Mouse (Mus musculus) intestine, embryonic 16.5 days (tissue): Measurements from ENCODE around the gene Unk. TPM values are rescaled to one million over a fixed set of nuclear protein-coding genes. Genes with fewer than 3 reads are reported as not detected.
A peak's percentile ranks its signal among the peaks of the same experiment; 100 is the strongest.

Source experiments
- ATAC-seq: fragments of 200-750 bp; cut with Nextera tagmentation; 2 replicates; pipeline ENCODE4 v1.8.0; 2017; ENCODE audit warnings: moderate TSS enrichment, moderate library complexity
- H3K27ac ChIP-seq: fragments of 300-500 bp; sonication (generic); 2 replicates; pipeline ENCODE4 v1.5.1; 2014; ENCODE audit warnings: mild to moderate bottlenecking, low read length
- H3K27me3 ChIP-seq: fragments of 300-500 bp; sonication (generic); replicated peaks from 2 replicates; pipeline ENCODE4 v1.6.1; 2014; ENCODE audit warnings: low read length, control low read depth, mixed read lengths; ENCODE audit not compliant: control insufficient read depth, insufficient read depth
- H3K36me3 ChIP-seq: fragments of 300-500 bp; sonication (generic); 2 replicates; pipeline ENCODE4 v1.6.1; 2014; ENCODE audit warnings: low read length, control low read depth; ENCODE audit not compliant: control insufficient read depth, insufficient read depth
- H3K4me1 ChIP-seq: fragments of 300-500 bp; sonication (generic); 2 replicates; pipeline ENCODE4 v1.6.1; 2014; ENCODE audit warnings: low read length, control low read depth, mixed read lengths; ENCODE audit not compliant: control insufficient read depth, insufficient read depth
- H3K4me2 ChIP-seq: fragments of 300-500 bp; sonication (generic); 2 replicates; pipeline ENCODE4 v1.6.1; 2014; ENCODE audit warnings: low read depth, low read length, control low read depth
- H3K4me3 ChIP-seq: fragments of 300-500 bp; sonication (generic); 2 replicates; pipeline ENCODE4 v1.5.1; 2014; ENCODE audit warnings: mild to moderate bottlenecking, low read length
- H3K9ac ChIP-seq: fragments of 300-500 bp; sonication (generic); 2 replicates; pipeline ENCODE4 v1.6.1; 2014; ENCODE audit warnings: low read depth, low read length
- H3K9me3 ChIP-seq: fragments of 300-500 bp; sonication (generic); 2 replicates; pipeline ENCODE4 v1.6.1; 2016; ENCODE audit warnings: low read length, control low read depth; ENCODE audit not compliant: control insufficient read depth
- WGBS: fragments of 180-500 bp; shearing (Covaris S2); extraction: QIAGEN DNeasy Blood & Tissue Kit; methylation state at CpG from one replicate; pipeline ENCODE4 v1.1.7; 2014; 5-methylcytosine and 5-hydroxymethylcytosine counted together
- polyA plus RNA-seq: library from polyadenylated mRNA; unstranded; fragments of >200 nt; fragmentation: Nextera tagmentation; extraction: Ambion mirVana; gene quantifications from 2 replicates; pipeline ENCODE4 v1.2.1, GENCODE M21; 2015

The Unk gene
- polyA plus RNA-seq, 1 experiment from 2014 or later, result 22.9 TPM

DNA sequence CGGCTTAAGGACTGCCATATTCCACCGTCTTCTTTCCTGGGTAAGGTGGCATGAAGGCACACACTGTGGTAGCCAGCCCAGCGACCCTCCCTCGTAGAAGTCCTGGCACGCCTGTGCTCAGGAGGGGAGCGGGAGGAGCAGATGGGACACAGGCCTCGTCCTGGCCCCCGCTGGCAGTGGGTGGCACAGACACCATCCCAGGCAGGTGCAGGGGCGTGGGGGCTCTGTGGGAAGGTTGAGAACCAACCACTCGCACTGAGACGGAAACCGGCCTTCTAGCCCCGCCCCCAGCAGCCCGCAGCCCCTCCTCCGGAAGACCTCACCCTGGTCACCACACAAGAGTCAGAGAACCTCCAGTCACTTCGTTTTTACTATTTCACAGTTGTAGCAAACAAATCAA is 48.1 kb downstream of the Unk start:
- Histone ChIP-seq H3K27ac (peak overlapping the region; percentile 86), H3K4me2 (peak overlapping the region; percentile 54), H3K27me3 (no peaks in the 10 kb centered on the region), H3K4me3 (peak overlapping the region; percentile 41), H3K9ac (peak overlapping the region; percentile 67), H3K9me3 (no peaks in the 10 kb centered on the region), H3K36me3 (peaks cover 20% of the 10 kb centered on the region), H3K4me1 (peaks cover 20% of the 10 kb centered on the region)
- 8% methylated on average over 16 of the region's 16 CpGs for WGBS
- ATAC-seq, result peak; percentile 45

DNA sequence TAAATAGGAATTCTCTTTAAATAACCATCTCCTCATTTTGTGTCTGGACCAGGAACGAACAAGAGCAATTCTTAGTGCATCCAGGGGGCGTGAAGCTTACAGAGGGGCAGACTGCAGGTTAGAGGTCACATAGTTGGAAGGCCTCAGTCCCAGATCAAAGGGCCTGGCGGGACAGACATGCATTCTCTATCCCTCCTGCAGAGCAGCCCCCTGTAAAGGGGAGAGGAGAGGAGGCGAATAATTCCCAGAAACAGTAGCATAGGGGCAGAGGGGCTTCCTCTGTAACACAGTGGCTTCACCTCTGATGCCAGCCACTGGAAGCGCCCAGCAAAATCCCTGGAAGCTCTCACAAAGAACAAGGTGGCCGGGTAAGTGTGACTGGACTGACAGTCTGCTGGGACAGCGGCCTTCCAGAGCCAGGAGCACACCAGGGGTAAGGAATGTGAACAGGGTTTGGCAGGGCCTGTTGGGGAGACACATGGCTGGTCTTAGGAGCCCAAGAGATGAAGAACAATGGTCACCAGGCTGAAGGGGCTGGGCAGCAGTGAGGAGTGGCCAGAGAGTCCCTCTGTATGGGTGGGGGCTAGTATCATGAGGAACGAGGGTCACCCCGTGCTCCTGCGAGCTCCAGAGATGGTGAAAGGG is 48.7 kb downstream of the Unk start:
- Histone ChIP-seq H3K4me1 (peaks cover 20% of the 10 kb centered on the region), H3K27me3 (no peaks in the 10 kb centered on the region), H3K9me3 (no peaks in the 10 kb centered on the region), H3K4me2 (no peak overlapping the region), H3K36me3 (peaks cover 25% of the 10 kb centered on the region), H3K4me3 (no peak overlapping the region), H3K9ac (peak overlapping the region; percentile 45; the same call in 1 of the 2 replicates), H3K27ac (peak overlapping the region; percentile 46; the same call in 1 of the 2 replicates)
- no peak for ATAC-seq
- 49% methylated on average over 10 of the region's 10 CpGs for WGBS

DNA sequence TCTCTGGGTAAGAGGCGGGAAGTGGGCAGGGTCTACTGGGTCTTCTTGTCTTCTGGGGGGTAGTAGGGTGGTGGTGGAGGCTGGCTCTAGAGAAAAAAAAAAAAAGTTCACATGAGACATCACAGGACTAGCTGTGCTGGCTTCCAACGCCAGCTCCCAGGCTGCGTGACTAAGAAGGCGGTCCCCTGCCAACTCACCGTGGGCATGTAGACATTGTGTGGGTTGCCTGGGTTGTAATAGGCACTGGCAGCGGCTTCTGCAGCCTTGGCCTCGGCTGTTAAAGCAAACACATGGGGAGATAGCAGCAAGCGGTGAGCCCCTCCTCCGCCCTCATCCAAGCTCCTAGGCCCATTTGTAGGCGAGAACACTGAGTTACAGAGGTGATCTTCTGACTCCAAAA is 49.4 kb downstream of the Unk start:
- WGBS, result 66% methylated on average over 10 of the region's 10 CpGs

DNA sequence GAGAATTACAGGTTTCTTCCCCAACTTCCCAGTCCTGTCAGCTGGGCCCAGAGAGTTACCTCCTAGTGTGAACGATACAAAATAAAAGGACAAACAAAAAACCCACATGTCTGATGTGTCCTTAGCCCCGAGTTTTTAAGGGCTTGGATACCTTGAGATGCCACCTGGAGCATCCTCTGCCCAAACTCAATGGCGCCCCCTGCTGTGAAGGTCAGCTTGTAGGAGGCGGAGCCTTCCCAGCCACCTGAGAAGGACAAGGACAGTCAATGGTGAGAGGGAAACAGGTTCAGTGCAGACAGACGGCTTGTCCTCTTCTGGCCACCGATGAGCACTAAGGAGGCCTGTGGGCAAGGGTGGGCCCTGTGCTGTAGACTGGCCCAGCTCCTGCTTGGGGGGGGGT is 51.0 kb downstream of the Unk start:
- no peak overlapping the region for H3K27ac ChIP-seq
- WGBS, result 62% methylated on average over 6 of the region's 6 CpGs
- H3K9ac ChIP-seq, result no peak overlapping the region
- H3K36me3 ChIP-seq, result peaks cover 26% of the 10 kb centered on the region
- no peaks in the 10 kb centered on the region for H3K27me3 ChIP-seq
- no peak for ATAC-seq
- peaks cover 32% of the 10 kb centered on the region for H3K4me1 ChIP-seq
- H3K9me3 ChIP-seq, result no peaks in the 10 kb centered on the region
- no peak overlapping the region for H3K4me3 ChIP-seq
- no peak overlapping the region for H3K4me2 ChIP-seq

More for the DNA sequence above, 49.4 kb downstream of the Unk start:
- H3K27ac ChIP-seq, result no peak overlapping the region; the same call in 1 of the 2 replicates
- ATAC-seq, result no peak
- H3K27me3 ChIP-seq, result no peaks in the 10 kb centered on the region
- H3K4me1 ChIP-seq, result peaks cover 20% of the 10 kb centered on the region
- H3K4me3 ChIP-seq, result no peak overlapping the region
- peaks cover 26% of the 10 kb centered on the region for H3K36me3 ChIP-seq
- H3K4me2 ChIP-seq, result no peak overlapping the region
- H3K9me3 ChIP-seq, result no peaks in the 10 kb centered on the region
- H3K9ac ChIP-seq, result 0 out of 2 replicates have a peak overlapping the region, but pooled peaks have one; percentile 45

DNA sequence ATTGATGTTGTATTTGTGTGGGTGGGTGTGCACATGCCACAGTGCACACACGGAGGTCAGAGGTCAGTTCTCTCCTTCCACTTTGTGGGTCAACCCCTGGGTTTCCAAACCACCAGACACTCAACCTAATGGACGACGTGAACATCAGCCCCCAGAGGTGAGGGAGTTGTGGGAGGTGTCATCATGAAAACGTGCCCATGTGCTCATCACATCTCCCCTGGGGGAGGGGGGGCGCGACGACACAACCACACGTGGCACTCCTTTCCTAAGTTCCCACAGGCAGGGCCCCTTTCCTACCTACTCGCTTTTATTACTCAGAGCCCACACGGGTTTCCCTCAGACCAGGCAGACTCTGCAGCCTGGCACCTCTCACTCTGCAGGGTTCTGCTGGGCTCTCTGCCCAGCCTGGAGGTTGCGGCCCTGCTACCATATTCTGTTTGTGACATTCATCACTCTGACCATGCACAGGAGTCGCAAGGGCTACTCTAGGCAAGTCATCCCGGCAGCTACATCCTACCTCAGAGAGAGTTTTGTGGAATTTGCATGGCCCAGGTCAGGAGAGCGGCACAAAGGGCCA is 53.1 kb downstream of the Unk start:
- Histone ChIP-seq H3K4me3 (no peak overlapping the region), H3K27ac (no peak overlapping the region), H3K9ac (no peak overlapping the region), H3K4me2 (no peak overlapping the region), H3K36me3 (peaks cover 26% of the 10 kb centered on the region), H3K4me1 (peaks cover 30% of the 10 kb centered on the region), H3K9me3 (no peaks in the 10 kb centered on the region), H3K27me3 (no peaks in the 10 kb centered on the region)
- WGBS, result 88% methylated on average over 14 of the region's 14 CpGs
- ATAC-seq, result no peak

DNA sequence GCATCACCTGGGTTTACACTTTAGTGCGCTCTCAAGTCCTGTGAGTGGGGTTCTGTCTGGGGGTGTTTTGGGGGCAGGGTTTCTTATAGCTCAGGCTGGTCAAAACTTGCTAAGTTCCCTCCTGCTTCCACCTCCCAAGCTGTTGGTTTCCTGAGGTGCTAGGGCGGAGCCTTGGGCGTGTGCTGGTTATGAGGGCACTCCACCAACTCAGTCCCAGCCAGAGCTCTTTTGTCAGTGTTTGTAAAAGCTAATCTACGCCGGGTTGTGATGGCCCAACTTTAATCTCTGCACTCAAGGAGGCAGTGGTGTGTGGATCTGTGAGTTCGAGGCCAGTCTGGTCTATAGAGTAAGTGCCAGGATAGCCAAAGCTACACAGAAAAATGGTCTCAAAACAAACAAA is 54.0 kb downstream of the Unk start:
- H3K27ac ChIP-seq, result no peak overlapping the region

DNA sequence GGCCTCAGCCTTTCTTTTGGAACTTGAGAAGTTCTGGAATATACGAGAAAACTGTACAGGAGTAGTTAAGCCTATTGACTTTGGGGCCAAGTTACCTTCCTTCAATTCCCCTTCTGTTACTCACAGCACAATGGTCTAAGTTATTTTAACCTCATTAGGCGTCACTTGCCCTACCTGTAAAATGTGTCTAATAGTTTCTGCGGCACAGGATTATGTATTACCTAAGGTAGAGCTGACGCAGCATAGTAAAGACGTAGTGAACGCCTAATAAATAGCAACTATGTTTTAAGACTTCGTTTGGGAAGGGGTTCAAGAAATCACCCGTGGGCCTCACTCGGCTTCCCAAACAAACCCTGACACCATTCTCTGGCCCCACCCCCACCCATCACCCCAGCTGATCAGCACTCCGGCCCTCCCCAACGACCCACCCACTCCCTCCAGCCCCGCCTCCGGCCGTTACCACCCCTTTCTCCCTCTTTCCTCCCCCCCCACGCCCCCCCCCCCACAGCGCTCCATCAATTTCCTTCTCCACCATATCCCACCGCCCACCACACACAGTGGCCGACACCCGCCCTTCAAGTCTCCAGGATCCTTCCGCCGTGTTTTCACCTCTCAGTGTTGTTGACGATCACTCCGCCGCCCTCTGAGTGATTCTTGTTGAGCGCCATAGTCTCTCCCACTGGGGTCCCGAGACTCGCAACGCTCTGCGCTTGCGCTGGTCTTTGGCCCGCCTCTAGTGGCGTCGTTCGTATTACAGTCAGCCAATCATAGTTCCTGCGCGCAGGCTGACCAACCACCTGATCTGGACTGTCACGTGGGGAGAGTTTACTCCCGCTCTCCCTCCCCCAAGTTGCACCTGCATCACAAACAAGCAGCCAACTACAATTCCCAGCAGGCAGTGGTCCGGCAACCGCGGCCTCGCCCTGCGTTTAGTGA is 56.4 kb downstream of the Unk start, which contains the start of gene Wbp2:
TSS of gene Wbp2 (minus strand) at position 738 of the 936 bp plus-strand sequence.
- WGBS, result 3% methylated on average over 41 of the region's 43 CpGs
- no peaks in the 10 kb centered on the region for H3K27me3 ChIP-seq
- H3K9ac ChIP-seq, result peak within 1 kb of the TSS; percentile 67
- H3K4me1 ChIP-seq, result peaks cover 17% of the 10 kb centered on the region
- H3K9me3 ChIP-seq, result no peaks in the 10 kb centered on the region
- peaks cover 13% of the 10 kb centered on the region for H3K36me3 ChIP-seq
- H3K4me3 ChIP-seq, result peak within 1 kb of the TSS; percentile 55
- ATAC-seq, result peak; percentile 94
- H3K27ac ChIP-seq, result peak within 1 kb of the TSS; percentile 90
- peak within 1 kb of the TSS; percentile 75 for H3K4me2 ChIP-seq

More for the DNA sequence above, 54.0 kb downstream of the Unk start:
- H3K9ac ChIP-seq, result no peak overlapping the region
- no peak for ATAC-seq
- 78% methylated on average over 6 of the region's 6 CpGs for WGBS
- no peak overlapping the region for H3K4me2 ChIP-seq
- H3K36me3 ChIP-seq, result peaks cover 25% of the 10 kb centered on the region
- H3K9me3 ChIP-seq, result no peaks in the 10 kb centered on the region
- H3K4me1 ChIP-seq, result peaks cover 21% of the 10 kb centered on the region
- no peak overlapping the region for H3K4me3 ChIP-seq
- H3K27me3 ChIP-seq, result no peaks in the 10 kb centered on the region

DNA sequence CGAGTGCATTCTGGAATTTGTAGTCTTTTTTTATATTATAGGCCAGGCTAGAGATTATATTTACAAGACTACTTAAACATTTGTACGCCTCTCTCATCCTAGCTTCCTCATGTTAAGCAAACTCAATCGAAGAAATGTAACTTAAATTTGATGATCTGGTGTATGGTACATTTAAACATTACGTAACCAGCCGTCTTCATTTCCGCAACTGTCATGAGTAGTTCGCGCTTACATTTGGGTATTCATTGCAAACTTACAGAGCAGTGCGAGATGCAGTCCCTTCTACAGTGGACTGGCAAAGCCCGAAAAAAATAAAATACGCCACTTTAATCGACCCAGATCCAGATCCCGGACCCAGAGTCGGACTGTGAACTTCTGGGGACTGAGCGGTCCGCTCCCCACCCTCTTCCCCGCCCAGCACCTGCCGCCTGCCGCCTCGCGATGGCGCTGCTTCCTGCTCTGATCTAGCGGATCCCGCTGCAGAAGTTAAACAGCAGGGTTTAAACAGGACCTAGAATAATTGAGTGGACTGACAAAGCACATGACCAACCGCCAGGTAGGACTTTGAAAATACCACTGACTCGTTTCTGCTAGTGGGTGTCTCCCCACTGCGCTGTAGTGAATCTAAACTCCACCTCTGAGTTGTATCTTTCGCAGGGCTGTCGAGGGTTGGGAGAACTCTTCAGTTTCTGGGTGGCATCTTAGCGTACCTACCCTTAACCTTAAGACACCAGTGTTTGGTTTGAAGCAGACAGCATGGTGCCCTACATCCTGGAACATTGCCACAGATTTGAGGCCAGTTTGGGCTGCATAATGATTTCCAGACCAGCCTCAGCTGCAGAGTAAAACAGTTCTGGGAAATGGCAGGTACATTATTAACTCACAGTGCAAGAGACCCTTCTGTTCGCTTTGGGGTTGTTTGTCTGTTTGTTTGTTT is 57.3 kb downstream of the Unk start:
- Histone ChIP-seq H3K9me3 (no peaks in the 10 kb centered on the region), H3K27ac (peak overlapping the region; percentile 90), H3K4me2 (peak overlapping the region; percentile 54), H3K27me3 (no peaks in the 10 kb centered on the region), H3K4me1 (peaks cover 17% of the 10 kb centered on the region), H3K4me3 (peak overlapping the region; percentile 55), H3K36me3 (peaks cover 11% of the 10 kb centered on the region), H3K9ac (peak overlapping the region; percentile 65)
- ATAC-seq, result peak; percentile 83
- 2% methylated on average over 31 of the region's 31 CpGs for WGBS
